Mouse (Mus musculus): ENCODE measurements around the gene Gm20479.

DNA sequence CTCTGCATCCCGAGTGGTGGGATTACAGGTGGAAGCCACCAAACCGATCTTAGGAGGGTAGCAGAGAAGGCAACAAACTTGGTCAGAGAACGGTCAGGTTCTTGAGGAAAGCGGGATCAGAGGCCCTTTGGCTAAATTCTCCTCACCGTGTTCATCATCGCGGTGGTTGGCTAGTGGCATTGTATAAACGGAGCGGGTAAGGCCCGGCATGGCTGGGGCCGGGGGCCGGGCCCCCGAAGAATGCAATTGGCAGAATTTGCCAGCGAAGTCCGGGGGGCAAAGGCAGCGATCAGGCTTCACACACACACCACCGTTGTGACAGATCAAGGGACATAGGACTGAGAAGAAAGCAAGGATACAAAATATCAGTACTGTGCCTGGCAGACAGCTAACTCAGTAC is 27.2 kb downstream of the Gm20479 start:
- TF ChIP-seq POLR2A (IDR thresholded peaks at IDR 0.05; ENCODE audit: control insufficient read depth in 1 of 2, insufficient read depth in 1 of 2, low read depth in 1 of 2, low read length in 2 of 2, poor library complexity in 1 of 2) (no peak), MAZ (IDR thresholded peaks at IDR 0.05; ENCODE audit: low read depth, low read length) (no peak), CTCF (IDR thresholded peaks at IDR 0.05 in 2 of 3, conservative IDR thresholded peaks at IDR 0.05 in 1 of 3; ENCODE audit: control insufficient read depth in 1 of 3, insufficient read depth in 1 of 3, low read depth in 2 of 3, low read length in 3 of 3, poor library complexity in 1 of 3, severe bottlenecking in 1 of 3) (no peak), EP300 (IDR thresholded peaks at IDR 0.05; ENCODE audit: low read depth in 1 of 2, low read length in 2 of 2) (no peak), POLR2AphosphoS2 (IDR thresholded peaks at IDR 0.05; ENCODE audit: low read length) (no peak), NRF1 (IDR thresholded peaks at IDR 0.05; ENCODE audit: insufficient read depth, low read depth, low read length, poor library complexity, severe bottlenecking) (no peak), MYB (IDR thresholded peaks at IDR 0.05; ENCODE audit: low read depth, low read length) (no peak)

Data from MEL (cell line).